Mouse (Mus musculus): ENCODE results near the gene Veph1.

DNA sequence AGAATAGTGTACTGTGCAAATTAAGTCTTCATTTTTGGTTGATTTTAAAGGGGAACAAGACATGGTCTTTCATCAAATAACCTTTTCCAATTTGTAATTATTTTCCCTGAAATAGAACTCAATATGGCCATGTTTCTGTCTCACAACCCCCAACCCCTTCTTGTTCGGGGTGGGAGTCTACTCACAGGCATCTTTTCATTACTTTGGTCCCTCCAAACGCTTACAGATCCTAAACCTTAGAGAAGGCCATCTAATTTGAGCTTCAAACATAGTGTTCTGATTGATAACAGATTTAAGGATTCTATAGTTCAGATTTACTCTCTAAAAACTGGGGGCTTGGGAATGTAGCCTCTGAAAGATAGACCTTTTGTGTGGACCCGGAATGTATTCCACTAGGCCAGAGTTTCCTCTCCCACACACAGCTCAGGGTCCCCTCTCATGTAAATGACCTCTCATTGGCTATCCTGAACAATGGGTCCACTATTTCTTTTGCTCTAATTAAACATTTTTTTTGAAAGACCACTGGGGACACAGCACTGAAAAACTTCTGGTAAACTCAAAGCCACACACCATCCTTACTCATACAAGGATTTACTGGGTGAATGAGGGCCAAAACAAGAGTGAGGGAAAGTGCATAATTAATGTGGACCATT is 102.6 kb downstream of the Veph1 start:
- TF ChIP-seq POLR2A (IDR thresholded peaks at IDR 0.05; ENCODE audit: low read depth, low read length) = no peak
- no peak for TF ChIP-seq CTCF (IDR thresholded peaks at IDR 0.05; ENCODE audit: extremely low read depth, insufficient read length, insufficient replicate concordance, low read depth, low read length)
